Mouse (Mus musculus): ENCODE measurements around the gene Rpl7a. TPM values are rescaled to one million over a fixed set of nuclear protein-coding genes. Genes with fewer than 3 reads are reported as not detected.

Rpl7a gene
- polyA plus RNA-seq, 1 experiment: 229 TPM

- H3K4me3 ChIP-seq (ENCODE audit: control insufficient read depth, low read depth, low read length): no peak overlapping the region
- no peak overlapping the region for H3K27ac ChIP-seq (ENCODE audit: control insufficient read depth, insufficient read depth, low read depth, low read length)
- H3K27me3 ChIP-seq (ENCODE audit: control insufficient read depth, insufficient read depth, low read length): no peaks in the 10 kb centered on the region
- H3K4me1 ChIP-seq (ENCODE audit: control insufficient read depth, insufficient read depth, low read length): no peaks in the 10 kb centered on the region
- H3K36me3 ChIP-seq (ENCODE audit: control insufficient read depth, insufficient read depth, low read length): no peaks in the 10 kb centered on the region; the same call in 1 of the 2 replicates
- no peak for TF ChIP-seq CTCF (IDR thresholded peaks at IDR 0.05; ENCODE audit: control insufficient read depth, insufficient read depth, insufficient replicate concordance, low read depth, low read length)
- TF ChIP-seq POLR2A (IDR thresholded peaks at IDR 0.05; ENCODE audit: control insufficient read depth, low read depth, low read length): no peak
Measured at GRCm38 (mm10) chr2:26950411-26950810, 39.8 kb downstream of the Rpl7a start.

- Histone ChIP-seq H3K27me3 (ENCODE audit: control insufficient read depth, insufficient read depth, low read length) (no peaks in the 10 kb centered on the region), H3K4me3 (ENCODE audit: control insufficient read depth, low read depth, low read length) (no peak overlapping the region), H3K4me1 (ENCODE audit: control insufficient read depth, insufficient read depth, low read length) (no peaks in the 10 kb centered on the region), H3K36me3 (ENCODE audit: control insufficient read depth, insufficient read depth, low read length) (no peaks in the 10 kb centered on the region; the same call in 1 of the 2 replicates), H3K27ac (ENCODE audit: control insufficient read depth, insufficient read depth, low read depth, low read length) (no peak overlapping the region)
- no peak for TF ChIP-seq POLR2A (IDR thresholded peaks at IDR 0.05; ENCODE audit: control insufficient read depth, low read depth, low read length)
- no peak for TF ChIP-seq CTCF (IDR thresholded peaks at IDR 0.05; ENCODE audit: control insufficient read depth, insufficient read depth, insufficient replicate concordance, low read depth, low read length)
Measured at GRCm38 (mm10) chr2:26951346-26951905, 40.9 kb downstream of the Rpl7a start.

- Histone ChIP-seq H3K36me3 (ENCODE audit: control insufficient read depth, insufficient read depth, low read length) (no peaks in the 10 kb centered on the region; the same call in 1 of the 2 replicates), H3K4me3 (ENCODE audit: control insufficient read depth, low read depth, low read length) (no peak overlapping the region), H3K27ac (ENCODE audit: control insufficient read depth, insufficient read depth, low read depth, low read length) (no peak overlapping the region), H3K27me3 (ENCODE audit: control insufficient read depth, insufficient read depth, low read length) (no peaks in the 10 kb centered on the region), H3K4me1 (ENCODE audit: control insufficient read depth, insufficient read depth, low read length) (no peaks in the 10 kb centered on the region)
- TF ChIP-seq CTCF (IDR thresholded peaks at IDR 0.05; ENCODE audit: control insufficient read depth, insufficient read depth, insufficient replicate concordance, low read depth, low read length): no peak
- TF ChIP-seq POLR2A (IDR thresholded peaks at IDR 0.05; ENCODE audit: control insufficient read depth, low read depth, low read length): no peak
Measured at GRCm38 (mm10) chr2:26952193-26952592, 41.6 kb downstream of the Rpl7a start.

- no peak overlapping the region for H3K27ac ChIP-seq (ENCODE audit: control insufficient read depth, insufficient read depth, low read depth, low read length)
- no peaks in the 10 kb centered on the region for H3K27me3 ChIP-seq (ENCODE audit: control insufficient read depth, insufficient read depth, low read length)
- H3K36me3 ChIP-seq (ENCODE audit: control insufficient read depth, insufficient read depth, low read length): no peaks in the 10 kb centered on the region; the same call in none of the 2 replicates
- H3K4me1 ChIP-seq (ENCODE audit: control insufficient read depth, insufficient read depth, low read length): no peaks in the 10 kb centered on the region
- H3K4me3 ChIP-seq (ENCODE audit: control insufficient read depth, low read depth, low read length): no peak overlapping the region
- TF ChIP-seq POLR2A (IDR thresholded peaks at IDR 0.05; ENCODE audit: control insufficient read depth, low read depth, low read length) (no peak), CTCF (IDR thresholded peaks at IDR 0.05; ENCODE audit: control insufficient read depth, insufficient read depth, insufficient replicate concordance, low read depth, low read length) (no peak)
Measured at GRCm38 (mm10) chr2:26952866-26953265, 42.3 kb downstream of the Rpl7a start.

GRCm38 (mm10) chr2:26954735-26955395, 44.3 kb downstream of the Rpl7a start:
- Histone ChIP-seq H3K36me3 (ENCODE audit: control insufficient read depth, insufficient read depth, low read length) (no peaks in the 10 kb centered on the region; the same call in none of the 2 replicates), H3K4me3 (ENCODE audit: control insufficient read depth, low read depth, low read length) (no peak overlapping the region), H3K27ac (ENCODE audit: control insufficient read depth, insufficient read depth, low read depth, low read length) (no peak overlapping the region), H3K4me1 (ENCODE audit: control insufficient read depth, insufficient read depth, low read length) (no peaks in the 10 kb centered on the region), H3K27me3 (ENCODE audit: control insufficient read depth, insufficient read depth, low read length) (no peaks in the 10 kb centered on the region)
- TF ChIP-seq POLR2A (IDR thresholded peaks at IDR 0.05; ENCODE audit: control insufficient read depth, low read depth, low read length): no peak
- no peak for TF ChIP-seq CTCF (IDR thresholded peaks at IDR 0.05; ENCODE audit: control insufficient read depth, insufficient read depth, insufficient replicate concordance, low read depth, low read length)

- Histone ChIP-seq H3K4me3 (ENCODE audit: control insufficient read depth, low read depth, low read length) (no peak overlapping the region), H3K4me1 (ENCODE audit: control insufficient read depth, insufficient read depth, low read length) (no peaks in the 10 kb centered on the region), H3K27ac (ENCODE audit: control insufficient read depth, insufficient read depth, low read depth, low read length) (no peak overlapping the region), H3K27me3 (ENCODE audit: control insufficient read depth, insufficient read depth, low read length) (no peaks in the 10 kb centered on the region), H3K36me3 (ENCODE audit: control insufficient read depth, insufficient read depth, low read length) (no peaks in the 10 kb centered on the region; the same call in none of the 2 replicates)
- TF ChIP-seq POLR2A (IDR thresholded peaks at IDR 0.05; ENCODE audit: control insufficient read depth, low read depth, low read length): no peak
- no peak for TF ChIP-seq CTCF (IDR thresholded peaks at IDR 0.05; ENCODE audit: control insufficient read depth, insufficient read depth, insufficient replicate concordance, low read depth, low read length)
Measured at GRCm38 (mm10) chr2:26956811-26957487, 46.4 kb downstream of the Rpl7a start.

GRCm38 (mm10) chr2:26957488-26957859, 46.9 kb downstream of the Rpl7a start:
- TF ChIP-seq POLR2A (IDR thresholded peaks at IDR 0.05; ENCODE audit: control insufficient read depth, low read depth, low read length) (no peak), CTCF (IDR thresholded peaks at IDR 0.05; ENCODE audit: control insufficient read depth, insufficient read depth, insufficient replicate concordance, low read depth, low read length) (no peak)
- Histone ChIP-seq H3K36me3 (ENCODE audit: control insufficient read depth, insufficient read depth, low read length) (no peaks in the 10 kb centered on the region; the same call in none of the 2 replicates), H3K4me1 (ENCODE audit: control insufficient read depth, insufficient read depth, low read length) (no peaks in the 10 kb centered on the region), H3K27ac (ENCODE audit: control insufficient read depth, insufficient read depth, low read depth, low read length) (no peak overlapping the region), H3K4me3 (ENCODE audit: control insufficient read depth, low read depth, low read length) (no peak overlapping the region), H3K27me3 (ENCODE audit: control insufficient read depth, insufficient read depth, low read length) (no peaks in the 10 kb centered on the region)

All from testis, adult 2 months (tissue).